Mouse (Mus musculus) frontal cortex, postnatal 10 days (tissue): ENCODE measurements at regions not wholly inside any gene's neighbourhood (a gene's known extent, or its start where the extent isn't known, plus 50 kb on each side); places are given as distances from the start of the nearest gene placed in this dataset.

Experiments
- DNase-seq, 2 experiments: peaks; one replicate each; pipeline ENCODE4 v3.0.0; 2022; ENCODE audit warnings: low spot score in 2 of 2, mixed read lengths in 1 of 2

GRCm38 (mm10) chr8:8193036-8193435 lies 468.0 kb downstream of the Efnb2 start:
- DNase-seq: no peak

GRCm38 (mm10) chr8:8186046-8186445 lies 475.0 kb downstream of the Efnb2 start:
- DNase-seq: no peak

- no peak for DNase-seq
Observed at GRCm38 (mm10) chr8:8183233-8183622, 477.8 kb downstream of the Efnb2 start.

GRCm38 (mm10) chr8:8182616-8183232 lies 478.3 kb downstream of the Efnb2 start:
- no peak for DNase-seq

GRCm38 (mm10) chr8:8182108-8182507 lies 478.9 kb downstream of the Efnb2 start:
- DNase-seq: no peak

GRCm38 (mm10) chr8:8174286-8174685 lies 486.8 kb downstream of the Efnb2 start:
- no peak for DNase-seq

- no peak for DNase-seq
Observed at GRCm38 (mm10) chr8:8168674-8169073, 492.4 kb downstream of the Efnb2 start.

- no peak for DNase-seq
Observed at GRCm38 (mm10) chr8:8168250-8168649, 492.8 kb downstream of the Efnb2 start.

GRCm38 (mm10) chr8:8147527-8147926 lies 513.5 kb downstream of the Efnb2 start:
- no peak for DNase-seq

- DNase-seq: no peak
Observed at GRCm38 (mm10) chr8:8142933-8143495, 518.0 kb downstream of the Efnb2 start.

GRCm38 (mm10) chr8:8142461-8142860 lies 518.6 kb downstream of the Efnb2 start:
- no peak for DNase-seq

GRCm38 (mm10) chr8:8139720-8140119 lies 521.3 kb downstream of the Efnb2 start:
- no peak for DNase-seq

- no peak for DNase-seq
Observed at GRCm38 (mm10) chr8:8133001-8133785, 527.8 kb downstream of the Efnb2 start.

- no peak for DNase-seq
Observed at GRCm38 (mm10) chr8:8131961-8132376, 529.1 kb downstream of the Efnb2 start.

GRCm38 (mm10) chr8:8130806-8131205 lies 530.2 kb downstream of the Efnb2 start:
- no peak for DNase-seq

- no peak for DNase-seq
Observed at GRCm38 (mm10) chr8:8115595-8116429, 545.2 kb downstream of the Efnb2 start.

- no peak for DNase-seq
Observed at GRCm38 (mm10) chr8:8114604-8115003, 546.4 kb downstream of the Efnb2 start.

GRCm38 (mm10) chr8:8109785-8110350 lies 551.2 kb downstream of the Efnb2 start:
- DNase-seq: no peak

- no peak for DNase-seq
Observed at GRCm38 (mm10) chr8:8103492-8103891, 557.5 kb downstream of the Efnb2 start.

GRCm38 (mm10) chr8:8102010-8102727 lies 558.9 kb downstream of the Efnb2 start:
- no peak for DNase-seq

- no peak for DNase-seq
Observed at GRCm38 (mm10) chr8:8092551-8092950, 568.5 kb downstream of the Efnb2 start.
